Mouse (Mus musculus): ENCODE data around the gene Cdh8. TPM values are rescaled to one million over a fixed set of nuclear protein-coding genes. Genes with fewer than 3 reads are reported as not detected.

Gene Cdh8
- polyA plus RNA-seq, 1 experiment from 2014 or later, result 6.4 TPM

DNA sequence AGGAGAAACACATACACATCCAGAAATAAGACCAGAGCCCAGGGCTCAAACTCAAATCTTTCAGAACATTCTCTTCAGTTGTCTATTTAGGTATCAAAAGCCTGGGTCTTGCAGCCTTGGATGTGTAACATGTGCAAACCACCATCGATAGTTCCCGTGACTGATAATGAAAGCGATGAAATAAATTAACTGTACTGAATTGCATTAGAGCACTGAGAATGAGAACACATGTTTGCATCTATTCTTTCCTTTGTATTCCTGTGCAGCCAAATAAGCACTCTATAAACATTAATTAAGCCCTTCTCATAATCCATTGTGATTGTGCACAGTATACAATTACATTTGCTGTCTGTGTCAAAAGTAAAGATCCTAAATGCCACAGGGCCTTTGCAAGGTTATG, 47.1 kb downstream of the Cdh8 start:
- H3K4me2 ChIP-seq, result no peak overlapping the region
- H3K27me3 ChIP-seq, result no peaks in the 10 kb centered on the region
- H3K4me1 ChIP-seq, result no peaks in the 10 kb centered on the region
- no peak overlapping the region for H3K27ac ChIP-seq
- H3K9ac ChIP-seq, result no peak overlapping the region
- H3K36me3 ChIP-seq, result no peaks in the 10 kb centered on the region
- WGBS, result 96% methylated on average over 3 of the region's 3 CpGs
- ATAC-seq (ENCODE audit: borderline replicate concordance, extremely low read depth, low FRiP score, low TSS enrichment), result no peak
- H3K4me3 ChIP-seq, result no peak overlapping the region
- H3K9me3 ChIP-seq, result no peaks in the 10 kb centered on the region

DNA sequence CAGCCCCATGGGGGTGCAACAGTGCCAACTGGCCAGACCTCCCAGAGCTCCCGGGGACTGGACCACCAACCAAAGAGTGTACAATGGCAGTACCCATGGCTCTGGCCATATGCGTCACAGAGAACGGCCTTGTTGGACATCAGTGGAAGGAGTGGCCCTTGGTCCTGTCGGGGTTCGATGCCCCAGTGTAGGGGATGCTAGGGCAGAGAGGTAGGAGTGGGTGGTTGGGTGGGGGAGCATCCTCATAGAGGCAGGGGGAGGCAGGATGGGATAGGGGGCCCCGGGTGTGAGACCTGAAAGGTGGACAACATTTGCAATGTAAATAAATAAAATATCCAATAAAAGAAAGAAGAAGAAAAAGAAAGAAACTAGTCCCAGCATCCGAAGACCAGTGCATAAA, 47.8 kb downstream of the Cdh8 start:
- no peak overlapping the region for H3K27ac ChIP-seq
- no peaks in the 10 kb centered on the region for H3K4me1 ChIP-seq
- H3K27me3 ChIP-seq, result no peaks in the 10 kb centered on the region
- ATAC-seq (ENCODE audit: borderline replicate concordance, extremely low read depth, low FRiP score, low TSS enrichment), result no peak
- no peak overlapping the region for H3K4me2 ChIP-seq
- no peaks in the 10 kb centered on the region for H3K9me3 ChIP-seq
- H3K9ac ChIP-seq, result no peak overlapping the region
- WGBS, result 85% methylated on average over 7 of the region's 7 CpGs
- H3K4me3 ChIP-seq, result no peak overlapping the region
- H3K36me3 ChIP-seq, result no peaks in the 10 kb centered on the region

GRCm38 (mm10) chr8:99353923-99354322, 62.3 kb downstream of the Cdh8 start:
- H3K9ac ChIP-seq, result no peak overlapping the region
- H3K9me3 ChIP-seq, result no peaks in the 10 kb centered on the region
- WGBS, result 74% methylated on average over 3 of the region's 3 CpGs
- H3K4me3 ChIP-seq, result no peak overlapping the region
- H3K4me1 ChIP-seq, result no peaks in the 10 kb centered on the region
- no peaks in the 10 kb centered on the region for H3K36me3 ChIP-seq
- H3K27me3 ChIP-seq, result no peaks in the 10 kb centered on the region
- H3K4me2 ChIP-seq, result no peak overlapping the region
- ATAC-seq (ENCODE audit: borderline replicate concordance, extremely low read depth, low FRiP score, low TSS enrichment), result no peak
- no peak overlapping the region for H3K27ac ChIP-seq

DNA sequence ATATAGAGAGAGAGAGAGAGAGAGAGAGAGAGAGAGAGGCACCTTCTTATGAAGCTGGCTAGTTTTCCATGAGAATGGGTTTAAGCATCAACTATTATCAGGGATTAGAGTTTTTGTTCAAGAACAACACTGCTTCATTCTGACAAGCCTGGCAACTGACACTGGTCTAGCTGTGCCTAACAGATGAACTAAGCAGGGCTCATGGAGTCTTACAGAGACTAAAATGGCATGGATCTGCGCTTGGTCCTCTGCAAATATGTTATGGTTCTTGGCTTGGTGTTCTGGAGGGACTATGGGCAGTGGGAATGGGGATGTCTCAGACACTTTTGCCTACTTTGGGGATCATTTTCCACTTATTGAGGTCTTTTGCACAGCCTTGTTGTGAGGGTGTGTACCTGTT, 63.0 kb downstream of the Cdh8 start:
- no peaks in the 10 kb centered on the region for H3K4me1 ChIP-seq
- no peak overlapping the region for H3K9ac ChIP-seq
- no peak overlapping the region for H3K4me3 ChIP-seq
- WGBS, result 83% methylated on average over 1 of the region's 1 CpGs
- no peaks in the 10 kb centered on the region for H3K36me3 ChIP-seq
- no peak for ATAC-seq (ENCODE audit: borderline replicate concordance, extremely low read depth, low FRiP score, low TSS enrichment)
- no peaks in the 10 kb centered on the region for H3K27me3 ChIP-seq
- H3K4me2 ChIP-seq, result no peak overlapping the region
- no peak overlapping the region for H3K27ac ChIP-seq
- H3K9me3 ChIP-seq, result no peaks in the 10 kb centered on the region

DNA sequence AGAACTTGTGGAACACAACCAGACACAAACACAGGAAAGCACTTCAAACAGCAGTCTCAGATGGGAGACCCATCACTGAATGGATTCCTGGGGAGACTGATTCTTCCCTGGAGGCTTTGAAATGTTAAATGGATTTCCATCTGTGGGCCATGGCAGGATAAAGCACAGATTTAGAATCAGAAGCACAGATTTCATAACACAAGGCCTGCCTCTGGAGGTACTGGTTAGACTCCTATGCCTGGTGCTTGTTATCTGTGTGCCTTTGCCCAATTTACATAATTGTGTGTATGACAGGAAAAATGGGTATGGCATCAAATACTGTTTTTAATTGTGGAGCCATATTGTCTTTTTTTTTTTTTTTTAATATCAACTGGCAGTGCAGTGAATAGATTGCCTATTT, 66.8 kb downstream of the Cdh8 start:
- no peak for ATAC-seq (ENCODE audit: borderline replicate concordance, extremely low read depth, low FRiP score, low TSS enrichment)
- Histone ChIP-seq H3K27me3 (no peaks in the 10 kb centered on the region), H3K4me1 (no peaks in the 10 kb centered on the region), H3K4me2 (no peak overlapping the region), H3K9ac (no peak overlapping the region), H3K9me3 (no peaks in the 10 kb centered on the region), H3K4me3 (no peak overlapping the region), H3K36me3 (no peaks in the 10 kb centered on the region), H3K27ac (no peak overlapping the region)

- H3K36me3 ChIP-seq, result no peaks in the 10 kb centered on the region
- H3K4me2 ChIP-seq, result no peak overlapping the region
- no peaks in the 10 kb centered on the region for H3K4me1 ChIP-seq
- no peaks in the 10 kb centered on the region for H3K27me3 ChIP-seq
- H3K4me3 ChIP-seq, result no peak overlapping the region
- H3K27ac ChIP-seq, result no peak overlapping the region
- H3K9me3 ChIP-seq, result no peaks in the 10 kb centered on the region
- no peak overlapping the region for H3K9ac ChIP-seq
- ATAC-seq (ENCODE audit: borderline replicate concordance, extremely low read depth, low FRiP score, low TSS enrichment), result no peak
- 75% methylated on average over 3 of the region's 3 CpGs for WGBS
These were observed 67.7 kb downstream of the Cdh8 start for GRCm38 (mm10) chr8:99348618-99349017.

- no peaks in the 10 kb centered on the region for H3K36me3 ChIP-seq
- H3K4me2 ChIP-seq, result no peak overlapping the region
- WGBS, result 16% methylated on average over 1 of the region's 1 CpGs
- no peak overlapping the region; the same call in 1 of the 2 replicates for H3K27ac ChIP-seq
- H3K9me3 ChIP-seq, result no peaks in the 10 kb centered on the region
- no peak overlapping the region for H3K9ac ChIP-seq
- 0 out of 2 replicates have a peak, but pooled peaks cover 4% of the 10 kb centered on the region for H3K4me1 ChIP-seq
- ATAC-seq (ENCODE audit: borderline replicate concordance, extremely low read depth, low FRiP score, low TSS enrichment), result peak; percentile 67; the same call in 1 of the 2 replicates
- H3K27me3 ChIP-seq, result no peaks in the 10 kb centered on the region
- H3K4me3 ChIP-seq, result no peak overlapping the region
These were observed 77.0 kb downstream of the Cdh8 start for GRCm38 (mm10) chr8:99339310-99339709.

DNA sequence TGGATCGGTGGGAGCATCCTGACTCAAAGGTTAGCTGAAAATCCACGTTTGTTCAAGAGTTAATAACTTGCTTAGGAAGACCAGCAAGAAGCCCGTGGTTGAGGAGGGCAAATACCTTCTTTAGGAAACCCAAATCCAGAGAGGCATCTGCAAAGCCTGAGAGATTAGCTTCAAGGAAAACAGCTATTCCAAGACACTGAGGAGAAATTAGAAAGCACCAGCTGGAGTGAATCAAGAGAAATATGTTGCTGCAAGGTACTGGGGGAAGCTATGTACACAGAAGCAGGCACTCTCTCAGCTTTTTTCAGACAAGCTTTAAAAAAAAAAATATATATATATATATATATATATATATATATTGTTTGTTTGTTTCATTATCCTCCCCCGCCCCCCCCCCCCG, 88.7 kb downstream of the Cdh8 start:
- no peaks in the 10 kb centered on the region for H3K27me3 ChIP-seq
- H3K9me3 ChIP-seq, result no peaks in the 10 kb centered on the region
- H3K27ac ChIP-seq, result no peak overlapping the region
- H3K9ac ChIP-seq, result no peak overlapping the region
- no peak overlapping the region for H3K4me3 ChIP-seq
- H3K36me3 ChIP-seq, result no peaks in the 10 kb centered on the region
- H3K4me1 ChIP-seq, result no peaks in the 10 kb centered on the region
- no peak for ATAC-seq (ENCODE audit: borderline replicate concordance, extremely low read depth, low FRiP score, low TSS enrichment)
- no peak overlapping the region for H3K4me2 ChIP-seq
- 60% methylated on average over 5 of the region's 5 CpGs for WGBS

GRCm38 (mm10) chr8:99314561-99314960, 101.7 kb downstream of the Cdh8 start:
- WGBS, result 67% methylated on average over 2 of the region's 2 CpGs
- no peaks in the 10 kb centered on the region for H3K4me1 ChIP-seq
- no peak for ATAC-seq (ENCODE audit: borderline replicate concordance, extremely low read depth, low FRiP score, low TSS enrichment)
- H3K9ac ChIP-seq, result no peak overlapping the region
- H3K36me3 ChIP-seq, result no peaks in the 10 kb centered on the region
- no peak overlapping the region for H3K27ac ChIP-seq
- H3K9me3 ChIP-seq, result no peaks in the 10 kb centered on the region
- no peak overlapping the region for H3K4me2 ChIP-seq
- no peaks in the 10 kb centered on the region for H3K27me3 ChIP-seq
- H3K4me3 ChIP-seq, result no peak overlapping the region

GRCm38 (mm10) chr8:99304184-99304583, 112.1 kb downstream of the Cdh8 start:
- no peaks in the 10 kb centered on the region for H3K9me3 ChIP-seq
- H3K27me3 ChIP-seq, result no peaks in the 10 kb centered on the region
- H3K36me3 ChIP-seq, result no peaks in the 10 kb centered on the region
- no peaks in the 10 kb centered on the region for H3K4me1 ChIP-seq
- WGBS, result 85% methylated on average over 4 of the region's 4 CpGs
- H3K27ac ChIP-seq, result no peak overlapping the region
- H3K9ac ChIP-seq, result no peak overlapping the region
- H3K4me2 ChIP-seq, result no peak overlapping the region
- H3K4me3 ChIP-seq, result no peak overlapping the region
- no peak for ATAC-seq (ENCODE audit: borderline replicate concordance, extremely low read depth, low FRiP score, low TSS enrichment)

DNA sequence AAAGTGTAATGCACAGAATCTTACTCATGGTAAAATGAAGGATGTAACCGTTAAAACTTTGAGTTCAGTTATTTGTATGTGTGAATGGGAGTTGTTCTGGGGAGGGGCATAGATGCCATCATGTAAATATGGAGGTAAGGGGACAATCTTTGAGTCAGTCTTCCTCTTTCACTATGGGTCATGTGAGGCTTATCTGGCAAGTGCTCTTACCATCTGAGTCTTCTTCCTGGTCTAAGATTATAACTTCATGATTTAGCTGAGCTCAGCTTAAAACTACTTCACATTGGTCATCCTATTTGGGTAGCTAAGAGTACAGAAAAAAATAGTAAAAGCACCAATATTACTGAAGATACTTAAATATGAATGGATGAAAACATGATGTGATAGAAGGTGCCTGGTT, 126.1 kb downstream of the Cdh8 start:
- 76% methylated on average over 1 of the region's 1 CpGs for WGBS
- no peaks in the 10 kb centered on the region for H3K36me3 ChIP-seq
- no peak overlapping the region for H3K27ac ChIP-seq
- no peaks in the 10 kb centered on the region for H3K27me3 ChIP-seq
- H3K9me3 ChIP-seq, result no peaks in the 10 kb centered on the region
- no peak overlapping the region for H3K4me3 ChIP-seq
- ATAC-seq (ENCODE audit: borderline replicate concordance, extremely low read depth, low FRiP score, low TSS enrichment), result no peak
- H3K9ac ChIP-seq, result no peak overlapping the region
- no peaks in the 10 kb centered on the region for H3K4me1 ChIP-seq
- H3K4me2 ChIP-seq, result no peak overlapping the region

GRCm38 (mm10) chr8:99285103-99285502, 131.2 kb downstream of the Cdh8 start:
- no peaks in the 10 kb centered on the region for H3K36me3 ChIP-seq
- H3K9ac ChIP-seq, result no peak overlapping the region
- H3K4me1 ChIP-seq, result no peaks in the 10 kb centered on the region
- no peaks in the 10 kb centered on the region for H3K9me3 ChIP-seq
- ATAC-seq (ENCODE audit: borderline replicate concordance, extremely low read depth, low FRiP score, low TSS enrichment), result no peak
- 83% methylated on average over 1 of the region's 1 CpGs for WGBS
- H3K27ac ChIP-seq, result no peak overlapping the region
- H3K27me3 ChIP-seq, result no peaks in the 10 kb centered on the region
- no peak overlapping the region for H3K4me3 ChIP-seq
- H3K4me2 ChIP-seq, result no peak overlapping the region

- H3K4me3 ChIP-seq, result no peak overlapping the region
These were observed 135.9 kb downstream of the Cdh8 start for GRCm38 (mm10) chr8:99280375-99280774.

More at GRCm38 (mm10) chr8:99280375-99280774, 135.9 kb downstream of the Cdh8 start:
- Histone ChIP-seq H3K4me1 (no peaks in the 10 kb centered on the region), H3K36me3 (no peaks in the 10 kb centered on the region), H3K9me3 (no peaks in the 10 kb centered on the region), H3K27me3 (no peaks in the 10 kb centered on the region), H3K27ac (no peak overlapping the region), H3K9ac (no peak overlapping the region), H3K4me2 (no peak overlapping the region)
- ATAC-seq (ENCODE audit: borderline replicate concordance, extremely low read depth, low FRiP score, low TSS enrichment), result no peak
